Mouse (Mus musculus): ENCODE data around the gene Zfp874a. TPM values are rescaled to one million over a fixed set of nuclear protein-coding genes. Genes with fewer than 3 reads are reported as not detected.
"Not testable (repeated sequence)": the region's sequence is repeated elsewhere in the genome, so short reads cannot be mapped to it uniquely, and the experiment has no call there.

Zfp874a gene
- total RNA-seq (2021): 10 to 100 TPM; 12.1 to 12.8 TPM
- long read RNA-seq, experiment 1, full-length matches to known transcripts: 6 of 8 reads
- long read RNA-seq, experiment 1, partial matches to known transcripts: 0 of 8 reads
- long read RNA-seq, experiment 1, other reads (novel, unspliced or antisense): 2 of 8 reads
- long read RNA-seq, experiment 2, partial matches to known transcripts: 1 of 9 reads
- long read RNA-seq, experiment 2, other reads (novel, unspliced or antisense): 6 of 9 reads

GRCm38 (mm10) chr13:67451172-67452020 lies at the start of gene Zfp874a:
Gene Zfp874a, minus strand, starts transcription at chr13:67451624.
- peak; percentile 92 to 93 for DNase-seq (ENCODE audit: low spot score in 2 of 2)

DNA sequence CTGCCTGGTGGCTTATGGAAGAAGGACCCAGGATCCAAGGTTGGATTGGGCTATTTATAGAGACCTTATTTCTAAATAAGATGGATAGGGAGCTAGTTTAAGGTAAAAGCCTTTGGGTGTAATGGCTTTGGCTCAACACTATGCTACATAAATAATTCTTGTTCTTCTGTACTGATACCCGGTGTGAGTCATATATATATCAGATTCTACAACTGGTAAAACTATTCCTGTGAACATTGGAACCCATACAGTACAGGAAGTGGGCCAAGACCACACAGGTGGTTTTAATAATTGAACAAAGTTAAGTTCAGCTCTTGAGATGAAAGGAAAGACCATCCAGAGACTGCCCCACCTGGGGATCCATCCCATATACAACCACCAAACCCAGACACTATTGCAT lies 49.5 kb upstream of the Zfp874a start:
- DNase-seq (ENCODE audit: low spot score in 2 of 2): no peak

DNA sequence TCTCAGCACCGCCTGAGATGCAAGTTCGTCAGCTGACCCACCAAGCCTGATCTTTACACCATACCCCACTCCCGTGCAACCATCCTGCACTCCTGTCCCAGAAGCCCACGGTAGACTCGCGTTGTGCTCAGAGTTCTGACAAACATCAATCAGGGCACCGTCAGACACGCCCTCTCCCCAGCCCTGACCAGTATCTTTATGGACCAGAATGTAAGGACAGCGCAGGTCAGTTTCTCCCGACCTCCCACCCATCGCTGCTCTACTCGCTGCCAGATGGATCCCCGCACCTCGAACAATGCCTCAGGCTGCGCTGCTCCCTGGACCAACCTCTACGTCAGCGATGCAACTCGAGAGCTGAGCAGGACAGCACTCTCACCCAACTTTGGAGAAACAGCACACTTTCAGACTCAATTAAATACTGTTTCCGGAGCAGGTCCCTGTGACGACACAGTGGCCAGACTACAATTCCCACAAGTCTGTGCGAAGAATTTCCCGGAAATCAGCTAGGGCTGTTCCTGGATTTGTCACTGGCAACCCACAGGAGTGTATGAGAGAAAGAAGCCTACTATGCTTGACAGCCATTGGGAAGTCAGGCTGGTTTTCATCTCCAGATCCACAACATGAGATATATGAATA lies 48.8 kb upstream of the Zfp874a start, which contains the start of gene Zfp58:
Gene Zfp58, minus strand, starts transcription at position 472 of the 636 bp plus-strand sequence.
- DNase-seq (ENCODE audit: low spot score in 2 of 2): peak; percentile 88 to 89

DNA sequence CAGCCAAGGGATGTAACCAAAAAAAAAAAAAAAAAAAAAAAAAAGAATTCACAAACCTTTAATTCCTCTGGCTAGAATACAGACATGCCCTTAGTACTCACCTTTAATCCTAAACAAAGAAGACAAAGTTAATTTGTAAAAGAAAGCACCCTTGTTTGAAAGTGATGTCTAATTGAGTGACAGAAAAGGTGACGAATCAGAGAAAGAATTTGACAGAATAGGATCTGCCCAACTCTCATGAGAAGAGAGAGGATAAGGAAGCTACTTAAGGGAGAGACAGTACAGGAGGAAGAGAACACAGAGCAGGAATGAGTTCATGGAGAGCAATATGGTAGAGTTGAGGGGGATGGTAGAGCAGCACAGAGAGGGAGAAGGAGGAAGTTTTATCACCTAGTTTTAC lies 44.2 kb upstream of the Zfp874a start:
- no peak for DNase-seq (ENCODE audit: low spot score in 2 of 2)

DNA sequence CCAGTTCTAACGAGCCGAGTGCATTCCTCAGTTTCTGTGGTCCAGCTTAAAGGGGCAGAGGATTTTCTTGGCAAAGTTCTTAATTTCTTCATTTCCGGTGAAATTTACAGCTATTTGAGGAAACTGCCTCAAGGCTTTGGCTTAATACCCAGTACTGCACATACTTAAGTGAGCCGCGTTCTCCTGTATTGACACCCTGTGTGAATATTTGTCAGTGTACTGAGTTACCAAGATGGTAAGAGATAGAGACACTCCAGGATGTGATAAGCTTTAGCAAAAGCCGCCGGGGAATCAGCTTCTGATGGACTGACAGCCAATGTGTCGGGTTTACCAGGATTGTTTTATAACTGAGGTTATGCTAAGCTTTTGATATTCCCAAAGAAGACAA lies 33.0 kb upstream of the Zfp874a start:
- no peak for DNase-seq (ENCODE audit: low spot score in 2 of 2)

DNA sequence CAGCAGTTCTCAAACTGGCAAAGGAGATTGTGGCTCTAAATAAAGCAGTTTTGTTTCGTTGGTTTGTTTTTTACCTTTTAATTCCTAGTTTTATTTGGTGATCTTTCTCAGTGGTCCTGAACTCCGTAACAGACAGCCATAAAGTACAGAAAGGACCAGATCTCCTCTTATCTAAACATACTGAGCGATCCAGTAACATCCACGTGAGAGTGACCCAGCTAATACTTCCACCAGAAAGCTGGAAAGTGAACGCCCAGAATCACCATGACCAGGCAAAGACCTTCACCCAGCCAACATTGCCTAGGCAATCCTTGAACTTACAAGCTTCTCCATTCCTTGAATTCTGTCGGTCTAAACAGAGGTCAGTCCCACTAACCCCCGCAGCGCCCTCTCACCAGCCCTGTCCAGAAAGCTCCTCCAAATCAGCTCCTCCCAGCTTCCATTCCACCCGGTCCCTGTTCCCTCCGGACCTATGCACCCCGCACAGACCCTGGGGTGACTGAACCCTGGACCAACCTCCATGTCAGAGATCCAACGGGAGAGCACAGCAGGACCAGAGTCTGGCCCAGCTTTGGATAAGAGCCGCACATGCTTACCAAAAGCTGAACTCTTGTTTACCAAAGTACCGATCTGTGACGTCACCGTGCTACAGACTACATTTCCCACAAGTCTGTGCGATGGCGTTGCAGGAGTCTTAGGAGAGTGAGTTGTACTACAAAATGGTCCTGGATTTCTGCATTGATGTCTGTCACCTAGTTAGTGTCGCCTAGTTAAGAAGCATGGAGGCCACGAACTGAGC lies 32.4 kb upstream of the Zfp874a start, which contains the start of gene Zfp874b:
Gene Zfp874b, minus strand, starts transcription at position 634 of the 799 bp plus-strand sequence.
- DNase-seq (ENCODE audit: low spot score in 2 of 2): peak; percentile 87 to 88

- no peak for DNase-seq (ENCODE audit: low spot score in 2 of 2)
Observed at GRCm38 (mm10) chr13:67481528-67481927, 30.1 kb upstream of the Zfp874a start.

GRCm38 (mm10) chr13:67469274-67469673 lies 17.9 kb upstream of the Zfp874a start:
- DNase-seq (ENCODE audit: low spot score in 2 of 2): no peak

- not testable (repeated sequence) for DNase-seq (ENCODE audit: low spot score in 2 of 2)
Observed at GRCm38 (mm10) chr13:67463506-67464185, 12.2 kb upstream of the Zfp874a start.

DNA sequence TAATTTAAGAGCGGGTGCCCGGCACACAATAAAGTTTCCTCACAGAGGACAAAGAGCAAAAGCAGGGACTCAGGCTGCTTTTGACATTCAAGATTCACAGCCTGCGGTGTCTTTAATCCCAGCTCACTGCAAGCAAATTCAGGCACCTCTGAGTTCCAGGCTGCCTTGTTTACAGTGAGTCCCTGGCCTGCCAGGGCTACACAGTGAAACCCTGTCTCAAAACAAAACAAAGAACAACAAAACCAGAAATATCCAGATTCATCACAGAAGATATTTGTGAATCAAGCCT lies 541 bp upstream of the Zfp874a start:
- no peak for DNase-seq (ENCODE audit: low spot score in 2 of 2)

DNA sequence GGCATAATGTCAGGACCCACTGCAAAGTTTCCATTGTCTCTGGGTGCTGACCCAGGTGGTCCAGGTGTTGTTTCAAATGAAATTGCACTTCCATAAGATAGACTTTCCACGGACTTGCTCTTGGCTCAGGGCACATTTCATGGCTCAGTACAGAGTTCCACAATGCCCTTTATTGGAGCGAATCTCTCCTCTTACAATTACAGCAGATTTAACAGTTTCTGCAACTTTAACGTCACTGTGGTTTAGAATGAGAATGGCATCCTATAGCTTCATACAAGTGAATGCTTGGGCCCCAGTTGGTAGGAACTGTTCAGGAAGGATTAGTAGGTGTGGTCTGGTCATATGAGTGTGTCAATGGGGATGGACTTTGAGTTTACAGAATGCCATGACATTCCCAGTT lies 14.3 kb downstream of the Zfp874a start:
- DNase-seq (ENCODE audit: low spot score in 2 of 2): not testable (repeated sequence)

- no peak for DNase-seq (ENCODE audit: low spot score in 2 of 2)
Observed at GRCm38 (mm10) chr13:67428116-67428515, 23.3 kb downstream of the Zfp874a start.

- DNase-seq (ENCODE audit: low spot score in 2 of 2): not testable (repeated sequence)
Observed at GRCm38 (mm10) chr13:67425699-67426098, 25.7 kb downstream of the Zfp874a start.

DNA sequence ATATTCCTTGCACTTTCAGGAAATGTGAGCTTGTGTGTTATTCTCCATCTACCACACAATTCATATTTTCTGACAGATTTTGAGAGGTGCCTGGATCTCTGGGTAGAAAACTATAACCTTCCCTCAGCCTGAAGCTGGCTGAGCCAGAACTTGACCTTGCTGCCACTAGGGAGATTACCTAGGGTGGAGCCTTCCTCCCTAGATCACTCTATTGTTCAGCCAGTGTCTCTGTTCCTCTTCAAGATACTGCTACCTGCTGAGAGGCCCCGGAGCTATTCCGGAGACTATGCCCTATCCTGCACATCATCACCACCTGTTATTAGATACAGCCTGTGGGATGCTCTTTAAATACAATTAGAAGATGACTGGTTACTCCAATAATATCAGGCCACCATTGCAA lies 28.9 kb downstream of the Zfp874a start:
- not testable (repeated sequence) for DNase-seq (ENCODE audit: low spot score in 2 of 2)

- peak; percentile 50 to 51 for DNase-seq (ENCODE audit: low spot score in 2 of 2)
Observed at GRCm38 (mm10) chr13:67421207-67421857, 30.1 kb downstream of the Zfp874a start, which contains the start of gene Zfp459. Gene Zfp459, minus strand, starts transcription at chr13:67421418.

DNA sequence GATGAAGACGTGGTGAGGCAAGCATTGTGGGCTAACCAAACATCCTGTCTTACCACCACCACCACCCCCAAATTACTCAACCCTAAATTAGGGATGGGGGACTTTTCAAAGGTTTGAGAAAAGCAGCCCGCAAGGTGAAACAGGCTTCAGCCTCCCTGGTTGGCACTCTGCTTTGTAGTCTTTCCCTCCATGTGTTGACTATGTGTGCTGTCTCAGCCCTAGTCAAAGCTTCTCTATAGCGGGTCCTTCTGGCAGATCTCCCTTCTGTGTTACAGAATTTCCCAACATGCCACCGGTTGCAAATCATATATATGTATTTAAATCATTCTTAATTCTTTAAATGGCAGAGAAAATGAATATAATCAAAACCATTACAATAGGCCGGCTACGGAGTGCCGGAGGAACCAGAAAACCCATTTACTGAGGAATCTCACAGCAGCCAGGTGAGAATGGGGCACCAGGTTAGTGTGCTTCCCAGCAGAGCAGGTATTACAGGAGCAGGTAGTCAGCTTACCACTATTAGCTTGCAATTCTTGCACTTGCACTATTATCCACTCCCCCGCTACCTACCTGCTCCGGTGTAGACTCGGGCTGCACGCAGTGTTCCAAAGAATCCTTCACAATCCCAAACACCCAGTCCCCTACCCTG lies 30.7 kb downstream of the Zfp874a start:
- peak; percentile 4 to 5 for DNase-seq (ENCODE audit: low spot score in 2 of 2)

- no peak for DNase-seq (ENCODE audit: low spot score in 2 of 2)
Observed at GRCm38 (mm10) chr13:67416811-67417210, 34.6 kb downstream of the Zfp874a start.

- DNase-seq (ENCODE audit: low spot score in 2 of 2): no peak
Observed at GRCm38 (mm10) chr13:67415759-67416158, 35.7 kb downstream of the Zfp874a start.

- DNase-seq (ENCODE audit: low spot score in 2 of 2): not testable (repeated sequence)
Observed at GRCm38 (mm10) chr13:67413634-67414033, 37.8 kb downstream of the Zfp874a start.
